Mouse (Mus musculus) midbrain, postnatal 0 days (tissue): Measurements from ENCODE around the gene Cacna2d2. TPM values are rescaled to one million over a fixed set of nuclear protein-coding genes. Genes with fewer than 3 reads are reported as not detected.

Source experiments
- ATAC-seq: fragments of 200-750 bp; cut with Nextera tagmentation; 2 replicates; pipeline ENCODE4 v1.8.0; 2017; ENCODE audit warnings: moderate number of reproducible peaks, mild to moderate bottlenecking, moderate TSS enrichment, moderate library complexity; ENCODE audit not compliant: low FRiP score
- DNase-seq: peaks from one replicate; pipeline ENCODE4 v3.0.0-alpha.2; 2015; ENCODE audit warnings: low spot score
- H3K27ac ChIP-seq: fragments of 300-500 bp; sonication (generic); 2 replicates; pipeline ENCODE4 v1.5.1; 2014; ENCODE audit warnings: low read depth, mild to moderate bottlenecking, low read length, mixed read lengths
- H3K27me3 ChIP-seq: fragments of 300-500 bp; sonication (generic); 2 replicates; pipeline ENCODE4 v1.6.1; 2014; ENCODE audit warnings: low read length, control low read depth, mixed read lengths; ENCODE audit not compliant: insufficient read depth
- H3K36me3 ChIP-seq: fragments of 300-500 bp; sonication (generic); 2 replicates; pipeline ENCODE4 v1.6.1; 2014; ENCODE audit warnings: low read length, control low read depth, mixed read lengths; ENCODE audit not compliant: insufficient read depth
- H3K4me1 ChIP-seq: fragments of 300-500 bp; sonication (generic); 2 replicates; pipeline ENCODE4 v1.6.1; 2014; ENCODE audit warnings: mild to moderate bottlenecking, control low read depth, antibody characterized with exemption, low read length, mixed read lengths; ENCODE audit not compliant: insufficient read depth
- H3K4me2 ChIP-seq: fragments of 300-500 bp; sonication (generic); 2 replicates; pipeline ENCODE4 v1.6.1; 2014; ENCODE audit warnings: low read depth, mild to moderate bottlenecking, low read length, mixed read lengths; ENCODE audit not compliant: poor library complexity, severe bottlenecking
- H3K4me3 ChIP-seq: fragments of 300-500 bp; sonication (generic); 2 replicates; pipeline ENCODE4 v1.5.1; 2014; ENCODE audit warnings: low read depth, mild to moderate bottlenecking, low read length, moderate library complexity
- H3K9ac ChIP-seq: fragments of 300-500 bp; sonication (generic); replicated peaks from 2 replicates; pipeline ENCODE4 v1.6.1; 2014; ENCODE audit warnings: mild to moderate bottlenecking, low read length, moderate library complexity, mixed read lengths; ENCODE audit not compliant: poor library complexity, severe bottlenecking
- H3K9me3 ChIP-seq: fragments of 300-500 bp; sonication (generic); 2 replicates; pipeline ENCODE4 v1.6.1; 2016; ENCODE audit warnings: low read length, control low read depth
- CTCF ChIP-seq: IDR thresholded peaks from 2 replicates; pipeline ENCODE4 v1.5.1; 2016; ENCODE audit warnings: antibody characterized with exemption, mild to moderate bottlenecking
- WGBS: fragments of 180-500 bp; shearing (Covaris S2); extraction: QIAGEN DNeasy Blood & Tissue Kit; methylation state at CpG from one replicate; pipeline ENCODE4 v1.1.7; 2014; 5-methylcytosine and 5-hydroxymethylcytosine counted together
- polyA plus RNA-seq: library from polyadenylated mRNA; unstranded; fragments of >200 nt; fragmentation: Nextera tagmentation; extraction: Ambion mirVana; gene quantifications from 2 replicates; pipeline ENCODE4 v1.2.1, GENCODE M21; 2015
- total RNA-seq: library from RNA; depleted of rRNA; stranded (reverse); fragments of >200 nt; gene quantifications from 2 replicates; pipeline ENCODE4 v1.2.3, GENCODE M21; 2014

The Cacna2d2 gene
- total and polyA plus RNA-seq, 2 experiments from 2014 or later: 9.0 to 191 TPM

GRCm38 (mm10) chr9:107510384-107511100, 111.1 kb downstream of the Cacna2d2 start:
- no peak overlapping the region for H3K27ac ChIP-seq
- TF ChIP-seq CTCF: peak; percentile 51

GRCm38 (mm10) chr9:107511436-107511835, 112.0 kb downstream of the Cacna2d2 start:
- Histone ChIP-seq H3K27me3 (no peaks in the 10 kb centered on the region), H3K36me3 (peaks cover 7% of the 10 kb centered on the region; the same call in 1 of the 2 replicates), H3K4me3 (no peak overlapping the region), H3K27ac (peak overlapping the region; percentile 34; the same call in 1 of the 2 replicates), H3K4me2 (no peak overlapping the region), H3K9me3 (no peaks in the 10 kb centered on the region), H3K9ac (0 out of 2 replicates have a peak overlapping the region, but pooled peaks have one; percentile 5), H3K4me1 (0 out of 2 replicates have a peak, but pooled peaks cover 3% of the 10 kb centered on the region)
- ATAC-seq (no peak), DNase-seq (no peak)
- TF ChIP-seq CTCF: no peak
- WGBS: 47% methylated on average over 8 of the region's 8 CpGs

More at GRCm38 (mm10) chr9:107510384-107511100, 111.1 kb downstream of the Cacna2d2 start:
- Histone ChIP-seq H3K9me3 (no peaks in the 10 kb centered on the region), H3K4me2 (no peak overlapping the region), H3K4me3 (no peak overlapping the region), H3K27me3 (no peaks in the 10 kb centered on the region), H3K4me1 (0 out of 2 replicates have a peak, but pooled peaks cover 3% of the 10 kb centered on the region), H3K9ac (no peak overlapping the region), H3K36me3 (peaks cover 5% of the 10 kb centered on the region; the same call in 1 of the 2 replicates)
- ATAC-seq: no peak
- DNase-seq: no peak
- WGBS: 82% methylated on average over 14 of the region's 14 CpGs

- Histone ChIP-seq H3K4me2 (no peak overlapping the region), H3K36me3 (peaks cover 12% of the 10 kb centered on the region; the same call in 1 of the 2 replicates), H3K9me3 (no peaks in the 10 kb centered on the region), H3K9ac (no peak overlapping the region), H3K27ac (no peak overlapping the region), H3K4me1 (0 out of 2 replicates have a peak, but pooled peaks cover 3% of the 10 kb centered on the region), H3K27me3 (no peaks in the 10 kb centered on the region), H3K4me3 (no peak overlapping the region)
- ATAC-seq: no peak
- no peak for DNase-seq
- WGBS: 51% methylated on average over 16 of the region's 16 CpGs
- TF ChIP-seq CTCF: no peak
Observed at GRCm38 (mm10) chr9:107512326-107512725, 112.9 kb downstream of the Cacna2d2 start.

GRCm38 (mm10) chr9:107514303-107514955, 115.0 kb downstream of the Cacna2d2 start:
- TF ChIP-seq CTCF: peak; percentile 100
- DNase-seq: peak; percentile 87
- Histone ChIP-seq H3K4me1 (no peaks in the 10 kb centered on the region), H3K9ac (no peak overlapping the region), H3K9me3 (no peaks in the 10 kb centered on the region), H3K27ac (no peak overlapping the region), H3K27me3 (no peaks in the 10 kb centered on the region), H3K4me3 (no peak overlapping the region), H3K4me2 (no peak overlapping the region), H3K36me3 (peaks cover 13% of the 10 kb centered on the region; the same call in 1 of the 2 replicates)
- WGBS: 25% methylated on average over 14 of the region's 14 CpGs
- ATAC-seq: peak; percentile 66

GRCm38 (mm10) chr9:107520331-107520730, 120.9 kb downstream of the Cacna2d2 start:
- no peak overlapping the region for H3K9ac ChIP-seq
- peaks cover 5% of the 10 kb centered on the region; the same call in 1 of the 2 replicates for H3K27me3 ChIP-seq
- DNase-seq (no peak), ATAC-seq (no peak)
- H3K36me3 ChIP-seq: peaks cover 17% of the 10 kb centered on the region; the same call in 1 of the 2 replicates
- H3K27ac ChIP-seq: no peak overlapping the region
- no peaks in the 10 kb centered on the region for H3K9me3 ChIP-seq
- no peak overlapping the region for H3K4me3 ChIP-seq
- WGBS: 20% methylated on average over 6 of the region's 6 CpGs
- TF ChIP-seq CTCF: no peak
- H3K4me2 ChIP-seq: no peak overlapping the region
- peaks cover 3% of the 10 kb centered on the region; the same call in 1 of the 2 replicates for H3K4me1 ChIP-seq
